Mouse (Mus musculus) forebrain, embryonic 15.5 days (tissue): ENCODE results near the gene M1ap. TPM values are rescaled to one million over a fixed set of nuclear protein-coding genes. Genes with fewer than 3 reads are reported as not detected.

Source experiments
- ATAC-seq: fragments of 200-750 bp; cut with Nextera tagmentation; replicated peaks from 2 replicates; pipeline ENCODE4 v1.8.0; 2017; ENCODE audit warnings: mild to moderate bottlenecking, moderate TSS enrichment, moderate library complexity
- H3K27ac ChIP-seq: fragments of 300-500 bp; sonication (generic); replicated peaks from 2 replicates; pipeline ENCODE4 v1.5.1; 2015; ENCODE audit warnings: mild to moderate bottlenecking, inconsistent platforms
- H3K27me3 ChIP-seq: fragments of 300-500 bp; sonication (generic); 2 replicates; pipeline ENCODE4 v1.6.1; 2015; ENCODE audit warnings: inconsistent platforms
- H3K36me3 ChIP-seq: fragments of 300-500 bp; sonication (generic); 2 replicates; pipeline ENCODE4 v1.6.1; 2015; ENCODE audit warnings: mild to moderate bottlenecking, inconsistent platforms
- H3K4me1 ChIP-seq: fragments of 300-500 bp; sonication (generic); 2 replicates; pipeline ENCODE4 v1.6.1; 2015; ENCODE audit warnings: inconsistent platforms
- H3K4me2 ChIP-seq: fragments of 300-500 bp; sonication (generic); replicated peaks from 2 replicates; pipeline ENCODE4 v1.6.1; 2015; ENCODE audit warnings: mild to moderate bottlenecking, inconsistent platforms
- H3K4me3 ChIP-seq: fragments of 300-500 bp; sonication (generic); 2 replicates; pipeline ENCODE4 v1.5.1; 2015; ENCODE audit warnings: mild to moderate bottlenecking, inconsistent platforms
- H3K9ac ChIP-seq: fragments of 300-500 bp; sonication (generic); replicated peaks from 2 replicates; pipeline ENCODE4 v1.6.1; 2015; ENCODE audit warnings: mild to moderate bottlenecking, inconsistent platforms
- H3K9me3 ChIP-seq: fragments of 300-500 bp; sonication (generic); 2 replicates; pipeline ENCODE4 v1.6.1; 2016; ENCODE audit warnings: inconsistent platforms
- WGBS: fragments of 180-500 bp; shearing (Covaris S2); methylation state at CpG from one replicate; pipeline ENCODE4 v1.1.7; 2015; ENCODE audit warnings: mixed read lengths; 5-methylcytosine and 5-hydroxymethylcytosine counted together
- polyA plus RNA-seq: library from polyadenylated mRNA; unstranded; fragments of >200 nt; fragmentation: Nextera tagmentation; extraction: Ambion mirVana; gene quantifications from 2 replicates; pipeline ENCODE4 v1.2.1, GENCODE M21; 2015

Gene M1ap
- not detected in 2 replicates for polyA plus RNA-seq

DNA sequence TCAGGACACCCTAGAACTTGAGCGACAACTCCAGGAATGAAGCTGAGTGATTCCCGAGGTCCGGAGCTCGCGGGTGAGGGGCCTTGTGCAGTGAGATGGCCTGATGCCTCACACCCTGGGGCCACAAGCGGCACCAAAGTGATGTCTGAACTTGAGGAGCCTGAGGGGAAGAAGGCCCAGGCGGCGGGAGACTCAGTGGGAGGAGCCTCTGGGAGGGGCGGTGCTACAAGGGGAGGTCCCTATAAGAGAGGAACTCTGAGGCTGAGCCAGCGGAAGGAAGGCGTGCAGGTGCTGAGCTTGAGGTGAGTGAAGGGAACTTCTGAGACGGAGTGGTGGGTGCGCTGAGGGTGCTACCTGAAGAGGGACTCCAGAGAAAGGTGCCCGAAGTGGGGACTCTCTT lies at the start of gene M1ap:
TSS of gene M1ap (plus strand) at position 252 of the 400 bp plus-strand sequence.
- Histone ChIP-seq H3K4me3 (no peak within 1 kb of the TSS), H3K36me3 (no peaks in the 10 kb centered on the region), H3K27ac (no peak within 1 kb of the TSS), H3K4me1 (no peaks in the 10 kb centered on the region), H3K27me3 (no peaks in the 10 kb centered on the region), H3K9ac (no peak within 1 kb of the TSS), H3K4me2 (no peak within 1 kb of the TSS), H3K9me3 (no peaks in the 10 kb centered on the region)
- ATAC-seq, result no peak
- WGBS, result 66% methylated on average over 14 of the region's 14 CpGs

DNA sequence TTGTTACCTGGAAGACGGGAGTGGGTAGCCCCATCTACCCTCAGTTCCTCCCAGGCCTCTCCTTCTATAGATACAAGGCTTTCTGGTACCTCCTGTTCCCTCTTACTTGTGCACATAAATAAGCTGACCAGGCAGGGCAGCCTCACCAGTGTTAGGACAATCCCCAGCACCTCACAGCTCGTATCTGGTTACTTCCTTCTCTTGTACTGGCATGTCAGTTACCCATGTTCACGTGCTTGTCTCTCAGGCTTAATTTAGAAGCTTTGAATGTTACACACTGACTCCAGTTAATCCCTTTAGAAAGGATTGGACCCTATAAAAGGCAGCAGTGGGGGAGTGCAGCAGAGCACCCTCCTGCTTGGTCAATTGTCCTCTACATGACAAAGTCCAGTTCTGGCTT lies 49.4 kb upstream of the M1ap start:
- Histone ChIP-seq H3K9ac (no peak overlapping the region), H3K27me3 (no peaks in the 10 kb centered on the region), H3K4me1 (no peaks in the 10 kb centered on the region), H3K9me3 (no peaks in the 10 kb centered on the region), H3K36me3 (no peaks in the 10 kb centered on the region), H3K4me2 (no peak overlapping the region), H3K27ac (no peak overlapping the region), H3K4me3 (no peak overlapping the region)
- no peak for ATAC-seq
- 28% methylated on average over 3 of the region's 3 CpGs for WGBS

DNA sequence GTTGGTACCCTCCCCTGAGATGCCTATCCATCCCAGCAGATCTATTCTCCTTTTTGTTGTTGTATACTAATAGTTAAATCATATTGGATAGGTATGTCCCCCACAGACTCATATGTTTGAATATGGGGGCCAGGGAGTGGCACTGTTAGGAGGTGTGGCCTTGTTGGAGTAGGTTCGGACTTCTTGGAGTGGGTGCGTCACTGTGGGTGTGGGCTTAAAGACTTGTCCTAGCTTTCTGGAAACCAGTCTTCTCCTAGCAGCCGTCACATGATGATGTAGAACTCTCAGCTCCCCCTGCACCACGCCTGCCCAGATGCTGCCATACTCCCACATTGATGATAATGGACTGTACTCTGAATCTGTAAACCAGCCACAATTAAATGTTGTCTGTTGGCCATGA lies 48.5 kb upstream of the M1ap start:
- H3K4me1 ChIP-seq, result no peaks in the 10 kb centered on the region
- no peaks in the 10 kb centered on the region for H3K27me3 ChIP-seq
- no peak overlapping the region for H3K27ac ChIP-seq
- H3K36me3 ChIP-seq, result no peaks in the 10 kb centered on the region
- no peak for ATAC-seq
- no peak overlapping the region for H3K4me2 ChIP-seq
- H3K9ac ChIP-seq, result no peak overlapping the region
- 85% methylated on average over 4 of the region's 4 CpGs for WGBS
- H3K4me3 ChIP-seq, result no peak overlapping the region
- H3K9me3 ChIP-seq, result no peaks in the 10 kb centered on the region

DNA sequence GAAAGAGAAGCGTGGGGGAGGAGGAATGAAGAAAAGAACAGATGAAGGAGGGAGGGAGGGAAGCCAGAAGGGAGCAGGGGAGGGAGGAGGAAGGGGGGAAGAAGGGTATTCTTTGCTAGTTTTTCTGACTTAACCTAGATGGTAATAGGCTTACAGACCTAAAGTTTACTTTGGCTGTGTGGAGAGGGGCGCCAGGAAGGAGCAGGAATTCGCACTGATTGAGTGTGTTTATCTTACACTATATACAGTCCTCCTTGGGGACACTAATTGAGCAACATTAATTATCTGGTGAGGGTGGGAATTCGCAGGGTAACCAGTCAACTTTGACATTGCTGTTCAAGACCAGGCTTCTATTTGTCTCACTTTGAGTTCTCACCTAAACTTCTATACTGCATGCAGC lies 48.0 kb upstream of the M1ap start:
- 62% methylated on average over 4 of the region's 4 CpGs for WGBS
- no peak overlapping the region for H3K4me2 ChIP-seq
- H3K9me3 ChIP-seq, result no peaks in the 10 kb centered on the region
- H3K4me1 ChIP-seq, result no peaks in the 10 kb centered on the region
- H3K27ac ChIP-seq, result no peak overlapping the region
- no peak for ATAC-seq
- H3K36me3 ChIP-seq, result no peaks in the 10 kb centered on the region
- no peak overlapping the region for H3K4me3 ChIP-seq
- no peak overlapping the region for H3K9ac ChIP-seq
- no peaks in the 10 kb centered on the region for H3K27me3 ChIP-seq

DNA sequence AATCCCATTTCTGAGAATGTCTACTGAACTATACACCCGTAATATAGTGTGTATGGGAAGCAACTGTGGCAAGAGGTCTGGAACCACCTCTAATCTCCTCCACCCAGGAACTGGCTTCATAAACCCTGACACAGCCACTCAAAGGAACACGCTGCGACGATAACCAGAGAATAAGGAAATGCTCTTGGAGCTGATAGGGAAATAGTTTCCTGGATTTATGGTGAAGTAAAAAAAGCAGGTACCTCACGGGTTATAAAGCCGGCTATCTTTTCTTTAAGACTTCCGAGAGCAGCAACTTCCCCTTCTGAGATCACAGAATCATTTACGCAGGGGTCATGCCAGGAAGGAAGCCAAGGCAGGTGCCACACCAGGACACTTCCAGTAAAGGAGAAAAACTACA lies 44.1 kb upstream of the M1ap start:
- H3K4me2 ChIP-seq, result no peak overlapping the region
- H3K9ac ChIP-seq, result no peak overlapping the region
- H3K4me1 ChIP-seq, result no peaks in the 10 kb centered on the region
- WGBS, result 83% methylated on average over 8 of the region's 8 CpGs
- ATAC-seq, result no peak
- H3K4me3 ChIP-seq, result no peak overlapping the region
- no peaks in the 10 kb centered on the region for H3K27me3 ChIP-seq
- no peak overlapping the region for H3K27ac ChIP-seq
- no peaks in the 10 kb centered on the region for H3K9me3 ChIP-seq
- H3K36me3 ChIP-seq, result no peaks in the 10 kb centered on the region

DNA sequence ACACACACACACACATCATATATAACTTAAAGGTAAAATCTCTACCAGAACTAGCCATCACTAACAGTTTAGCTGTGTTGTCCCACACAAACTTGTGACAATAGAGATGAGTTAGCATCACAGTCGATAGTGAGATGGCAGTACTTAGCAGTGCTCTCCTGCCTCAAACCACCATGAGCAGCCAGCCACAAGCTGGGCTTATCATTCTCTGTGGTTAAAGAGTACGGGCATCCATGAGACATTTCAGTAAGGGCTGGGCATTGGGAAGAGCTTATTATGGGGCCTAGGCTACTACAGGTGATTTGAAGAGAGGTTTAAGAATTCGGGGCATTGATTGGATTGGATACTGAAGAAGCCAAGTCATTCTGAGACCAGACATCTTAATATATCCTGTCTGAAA lies 39.7 kb upstream of the M1ap start:
- no peak overlapping the region for H3K27ac ChIP-seq
- ATAC-seq, result no peak
- WGBS, result 89% methylated on average over 3 of the region's 3 CpGs
- no peak overlapping the region for H3K4me2 ChIP-seq
- H3K27me3 ChIP-seq, result no peaks in the 10 kb centered on the region
- no peaks in the 10 kb centered on the region for H3K36me3 ChIP-seq
- no peaks in the 10 kb centered on the region for H3K9me3 ChIP-seq
- no peak overlapping the region for H3K9ac ChIP-seq
- H3K4me3 ChIP-seq, result no peak overlapping the region
- H3K4me1 ChIP-seq, result no peaks in the 10 kb centered on the region

DNA sequence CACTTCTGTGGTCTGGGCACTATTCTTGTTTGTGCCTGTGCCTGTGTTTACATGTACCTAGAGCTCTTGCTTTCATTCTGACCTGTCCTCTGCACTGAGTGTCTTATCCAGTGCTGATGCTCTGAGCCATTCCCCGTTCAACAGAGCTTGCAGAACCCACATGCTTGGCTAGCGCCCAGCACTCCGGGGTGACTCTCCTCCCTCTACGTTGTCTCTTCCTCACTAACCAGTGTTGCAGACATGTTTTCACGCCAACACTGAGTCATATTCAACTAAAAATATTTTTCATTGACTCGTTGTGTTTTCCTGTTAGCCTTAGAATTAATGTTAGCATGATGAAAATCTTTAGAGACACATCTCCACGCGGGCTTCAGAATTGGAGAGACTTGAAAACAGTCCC lies 38.7 kb upstream of the M1ap start:
- H3K4me1 ChIP-seq, result no peaks in the 10 kb centered on the region

DNA sequence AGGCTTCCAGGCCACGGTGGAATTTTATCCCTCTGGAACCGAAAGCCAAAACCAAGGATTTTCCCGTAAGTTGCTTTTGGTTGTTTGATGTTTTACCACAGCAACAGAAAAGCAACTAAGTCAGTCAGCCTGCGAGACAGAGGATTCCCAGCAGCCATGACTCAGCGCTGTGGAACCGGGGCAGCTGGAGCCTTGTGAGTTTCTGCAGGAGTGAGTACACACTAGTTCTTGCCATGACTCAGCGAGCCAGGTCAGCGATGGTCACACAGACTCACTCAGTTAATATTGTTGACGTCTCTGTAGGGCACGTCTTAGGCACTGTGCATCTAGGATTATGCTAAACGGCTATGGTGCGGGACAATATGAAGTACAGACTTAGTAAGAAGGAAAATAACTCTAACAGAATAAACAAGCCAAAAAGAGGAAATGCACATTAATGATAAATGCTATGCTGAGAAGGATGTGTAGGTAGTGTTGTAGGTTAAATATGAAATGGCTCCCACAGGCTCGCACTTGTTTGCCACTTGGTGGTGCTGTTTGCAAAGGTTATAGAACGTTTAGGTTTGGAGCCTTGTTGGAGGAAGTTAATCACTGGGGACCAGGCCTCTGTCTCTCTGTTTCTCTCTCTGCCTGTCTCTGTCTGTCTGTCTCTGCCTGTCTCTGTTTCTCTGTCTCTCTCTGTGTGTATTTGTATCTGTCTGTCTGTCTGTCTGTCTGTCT lies 37.4 kb upstream of the M1ap start:
- WGBS, result 69% methylated on average over 14 of the region's 14 CpGs
- no peaks in the 10 kb centered on the region for H3K27me3 ChIP-seq
- H3K4me2 ChIP-seq, result no peak overlapping the region
- no peak; the same call in none of the 2 replicates for ATAC-seq
- no peak overlapping the region for H3K4me3 ChIP-seq
- no peaks in the 10 kb centered on the region for H3K9me3 ChIP-seq
- H3K36me3 ChIP-seq, result peaks cover 6% of the 10 kb centered on the region; the same call in 1 of the 2 replicates
- H3K9ac ChIP-seq, result no peak overlapping the region
- no peaks in the 10 kb centered on the region for H3K4me1 ChIP-seq
- no peak overlapping the region for H3K27ac ChIP-seq

More for the DNA sequence above, 38.7 kb upstream of the M1ap start:
- no peak overlapping the region for H3K4me2 ChIP-seq
- WGBS, result 81% methylated on average over 8 of the region's 8 CpGs
- H3K9me3 ChIP-seq, result no peaks in the 10 kb centered on the region
- H3K4me3 ChIP-seq, result no peak overlapping the region
- no peak for ATAC-seq
- no peak overlapping the region for H3K9ac ChIP-seq
- H3K36me3 ChIP-seq, result no peaks in the 10 kb centered on the region
- H3K27me3 ChIP-seq, result no peaks in the 10 kb centered on the region
- H3K27ac ChIP-seq, result no peak overlapping the region

DNA sequence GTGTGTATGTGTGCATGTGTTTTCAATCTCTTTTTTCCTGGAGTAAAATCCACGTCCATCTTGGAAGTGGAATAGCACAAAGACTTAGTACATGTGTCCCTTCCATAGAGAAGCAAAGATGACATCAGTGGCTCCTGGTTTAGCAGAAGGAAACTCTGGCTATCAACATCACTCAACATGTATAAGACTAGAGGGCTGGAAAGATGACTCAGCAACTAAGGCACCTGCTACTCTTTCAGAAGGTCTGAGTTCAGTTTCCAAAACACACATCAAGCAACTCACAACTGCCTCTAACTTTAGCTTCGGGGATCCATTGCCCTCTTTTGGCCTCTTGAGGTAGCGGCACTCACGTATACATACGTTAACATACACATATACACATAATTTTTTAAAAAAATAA lies 35.4 kb upstream of the M1ap start:
- 92% methylated on average over 5 of the region's 5 CpGs for WGBS
- ATAC-seq, result no peak
- Histone ChIP-seq H3K4me3 (no peak overlapping the region), H3K9me3 (no peaks in the 10 kb centered on the region), H3K27me3 (no peaks in the 10 kb centered on the region), H3K4me1 (no peaks in the 10 kb centered on the region), H3K27ac (no peak overlapping the region), H3K4me2 (no peak overlapping the region), H3K9ac (no peak overlapping the region), H3K36me3 (peaks cover 6% of the 10 kb centered on the region; the same call in 1 of the 2 replicates)

DNA sequence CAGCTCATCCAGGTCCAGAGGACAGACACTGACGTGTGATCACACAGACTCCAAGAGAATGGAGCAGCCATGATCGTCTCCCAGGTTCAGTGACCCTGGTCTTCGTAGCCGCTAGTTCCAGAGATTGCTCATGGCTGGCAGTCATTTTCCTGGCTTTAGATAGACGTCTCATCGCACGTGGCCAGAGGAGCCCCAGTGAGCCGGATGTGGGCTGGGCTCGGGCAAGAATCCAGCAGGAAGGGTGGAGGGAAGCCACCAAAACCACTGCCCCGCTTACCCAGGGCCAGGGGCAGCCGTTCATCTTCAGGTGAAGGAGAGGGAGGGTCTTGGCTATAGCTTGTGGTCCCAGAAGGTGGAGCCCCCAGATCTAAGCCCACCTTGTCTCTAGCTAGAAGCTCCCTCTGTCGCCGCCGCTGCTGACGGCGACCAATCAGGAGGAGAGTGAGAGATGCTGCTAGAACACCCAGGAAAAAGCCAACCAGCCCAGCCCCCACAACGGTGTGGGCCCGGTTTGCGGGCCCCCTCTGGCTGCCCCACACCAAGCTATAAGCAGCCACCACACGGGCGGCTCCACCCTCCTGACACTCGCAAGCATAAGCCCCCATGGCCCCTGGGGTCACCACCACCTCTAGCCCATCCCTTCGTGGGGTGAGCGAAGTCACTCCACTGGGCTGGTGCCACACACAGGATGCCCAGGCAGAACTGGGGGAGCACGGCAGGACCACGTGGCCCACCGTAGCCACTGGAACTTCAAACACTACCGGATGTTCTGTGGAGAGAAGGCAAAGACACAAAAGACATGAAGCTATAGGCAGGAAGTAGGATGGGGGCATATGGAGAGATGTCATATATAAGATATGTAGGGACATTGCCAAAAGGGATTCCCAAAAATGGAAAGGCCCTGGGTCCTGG lies 33.1 kb upstream of the M1ap start:
- no peak overlapping the region for H3K9ac ChIP-seq
- no peaks in the 10 kb centered on the region for H3K9me3 ChIP-seq
- H3K4me2 ChIP-seq, result no peak overlapping the region
- H3K27me3 ChIP-seq, result no peaks in the 10 kb centered on the region
- ATAC-seq, result no peak
- H3K4me3 ChIP-seq, result no peak overlapping the region
- H3K27ac ChIP-seq, result no peak overlapping the region
- 0 out of 2 replicates have a peak, but pooled peaks cover 8% of the 10 kb centered on the region for H3K4me1 ChIP-seq
- 82% methylated on average over 28 of the region's 28 CpGs for WGBS
- H3K36me3 ChIP-seq, result peaks cover 6% of the 10 kb centered on the region; the same call in 1 of the 2 replicates

DNA sequence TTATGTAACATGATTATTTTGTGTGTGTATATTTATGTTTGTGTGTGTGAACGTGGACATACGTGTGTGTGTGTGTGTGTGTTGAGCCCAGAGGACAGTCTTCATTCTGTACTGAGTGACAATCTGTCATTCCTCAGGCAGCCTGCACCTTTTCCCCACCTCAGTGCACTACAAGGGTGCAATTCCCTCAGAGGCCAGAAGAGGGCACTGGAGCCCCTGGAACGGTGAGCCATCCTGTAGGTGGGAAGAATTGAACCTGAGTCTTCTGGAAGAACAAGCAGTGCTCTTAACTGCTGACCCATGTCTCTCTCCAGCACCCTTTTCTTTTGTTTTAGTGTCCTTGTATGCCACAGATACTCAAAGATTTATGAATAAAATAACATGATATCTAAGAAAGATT lies 30.8 kb upstream of the M1ap start:
- Histone ChIP-seq H3K4me3 (no peak overlapping the region), H3K4me2 (no peak overlapping the region), H3K27me3 (no peaks in the 10 kb centered on the region), H3K9ac (no peak overlapping the region), H3K4me1 (0 out of 2 replicates have a peak, but pooled peaks cover 8% of the 10 kb centered on the region), H3K27ac (no peak overlapping the region), H3K36me3 (peaks cover 6% of the 10 kb centered on the region; the same call in 1 of the 2 replicates), H3K9me3 (no peaks in the 10 kb centered on the region)
- ATAC-seq, result no peak
- WGBS, result 18% methylated on average over 3 of the region's 3 CpGs

DNA sequence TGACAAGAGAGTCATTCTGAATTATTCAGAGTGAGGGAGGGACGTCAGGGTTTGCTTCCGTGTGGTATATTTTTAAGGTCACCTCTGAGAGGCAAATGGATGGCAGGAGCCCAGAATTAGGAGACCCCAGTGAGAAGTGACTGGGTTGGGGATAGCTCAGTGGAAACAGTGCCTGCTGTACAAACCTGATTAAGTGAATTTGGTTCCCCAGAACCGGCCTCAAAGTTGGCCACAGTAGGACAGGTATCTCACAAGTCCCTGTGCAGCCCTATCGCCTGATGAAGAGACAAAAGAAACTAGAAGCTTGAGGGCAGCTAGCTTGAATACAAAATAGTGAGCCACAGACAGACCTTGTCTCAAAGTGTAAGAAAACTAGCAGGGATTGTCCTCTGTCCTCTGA lies 30.2 kb upstream of the M1ap start:
- peaks cover 6% of the 10 kb centered on the region; the same call in 1 of the 2 replicates for H3K36me3 ChIP-seq
- ATAC-seq, result no peak
- no peak overlapping the region for H3K4me3 ChIP-seq
- peak overlapping the region; percentile 69; the same call in 1 of the 2 replicates for H3K27ac ChIP-seq
- H3K9me3 ChIP-seq, result no peaks in the 10 kb centered on the region
- H3K27me3 ChIP-seq, result no peaks in the 10 kb centered on the region
- no peak overlapping the region for H3K4me2 ChIP-seq
- no peak overlapping the region for H3K9ac ChIP-seq
- 87% methylated on average over 4 of the region's 4 CpGs for WGBS
- 0 out of 2 replicates have a peak, but pooled peaks cover 8% of the 10 kb centered on the region for H3K4me1 ChIP-seq
